Mouse (Mus musculus): ENCODE results near the gene Akap13.
"Not testable (repeated sequence)": the region's sequence is repeated elsewhere in the genome, so short reads cannot be mapped to it uniquely, and the experiment has no call there.

Akap13 gene

GRCm38 (mm10) chr7:75596058-75596748 is 140.9 kb downstream of the Akap13 start:
- no peak for DNase-seq (ENCODE audit: low spot score)

GRCm38 (mm10) chr7:75597840-75598239 is 142.5 kb downstream of the Akap13 start:
- no peak for DNase-seq (ENCODE audit: low spot score)

GRCm38 (mm10) chr7:75600360-75601075 is 145.2 kb downstream of the Akap13 start:
- DNase-seq (ENCODE audit: low spot score), result no peak

- no peak for DNase-seq (ENCODE audit: low spot score)
Measured at GRCm38 (mm10) chr7:75607248-75607647, 151.9 kb downstream of the Akap13 start.

GRCm38 (mm10) chr7:75608716-75609115 is 153.4 kb downstream of the Akap13 start:
- no peak for DNase-seq (ENCODE audit: low spot score)

GRCm38 (mm10) chr7:75609456-75610262 is 154.3 kb downstream of the Akap13 start:
- no peak for DNase-seq (ENCODE audit: low spot score)

GRCm38 (mm10) chr7:75610391-75610790 is 155.1 kb downstream of the Akap13 start:
- DNase-seq (ENCODE audit: low spot score), result no peak

GRCm38 (mm10) chr7:75611261-75611950 is 156.1 kb downstream of the Akap13 start:
- DNase-seq (ENCODE audit: low spot score), result no peak

GRCm38 (mm10) chr7:75612000-75612682 is 156.8 kb downstream of the Akap13 start:
- DNase-seq (ENCODE audit: low spot score), result no peak

- no peak for DNase-seq (ENCODE audit: low spot score)
Measured at GRCm38 (mm10) chr7:75612683-75613053, 157.3 kb downstream of the Akap13 start.

GRCm38 (mm10) chr7:75613240-75613639 is 157.9 kb downstream of the Akap13 start:
- no peak for DNase-seq (ENCODE audit: low spot score)

- no peak for DNase-seq (ENCODE audit: low spot score)
Measured at GRCm38 (mm10) chr7:75614826-75615225, 159.5 kb downstream of the Akap13 start.

- not testable (repeated sequence) for DNase-seq (ENCODE audit: low spot score)
Measured at GRCm38 (mm10) chr7:75617246-75617645, 161.9 kb downstream of the Akap13 start.

GRCm38 (mm10) chr7:75618699-75619098 is 163.4 kb downstream of the Akap13 start:
- no peak for DNase-seq (ENCODE audit: low spot score)

- DNase-seq (ENCODE audit: low spot score), result no peak
Measured at GRCm38 (mm10) chr7:75619875-75620274, 164.5 kb downstream of the Akap13 start.

GRCm38 (mm10) chr7:75620395-75620960 is 165.1 kb downstream of the Akap13 start:
- no peak for DNase-seq (ENCODE audit: low spot score)

GRCm38 (mm10) chr7:75620976-75621375 is 165.6 kb downstream of the Akap13 start:
- no peak for DNase-seq (ENCODE audit: low spot score)

GRCm38 (mm10) chr7:75627831-75628230 is 172.5 kb downstream of the Akap13 start:
- DNase-seq (ENCODE audit: low spot score), result no peak

- no peak for DNase-seq (ENCODE audit: low spot score)
Measured at GRCm38 (mm10) chr7:75629669-75630068, 174.3 kb downstream of the Akap13 start.

- no peak for DNase-seq (ENCODE audit: low spot score)
Measured at GRCm38 (mm10) chr7:75632941-75633340, 177.6 kb downstream of the Akap13 start.

- no peak for DNase-seq (ENCODE audit: low spot score)
Measured at GRCm38 (mm10) chr7:75633393-75633792, 178.1 kb downstream of the Akap13 start.
